Mouse (Mus musculus) midbrain, embryonic 14.5 days (tissue): ENCODE data around the gene Ppm1n. TPM values are rescaled to one million over a fixed set of nuclear protein-coding genes. Genes with fewer than 3 reads are reported as not detected.

Experiments
- ATAC-seq: fragments of 200-750 bp; cut with Nextera tagmentation; 2 replicates; pipeline ENCODE4 v1.8.0; 2017; ENCODE audit warnings: moderate number of reproducible peaks, moderate library complexity; ENCODE audit not compliant: low FRiP score, low TSS enrichment
- DNase-seq: peaks from one replicate; pipeline ENCODE4 v3.0.0-alpha.2; 2015
- H3K27ac ChIP-seq: fragments of 300-500 bp; sonication (generic); replicated peaks from 2 replicates; pipeline ENCODE4 v1.5.1; 2014; ENCODE audit warnings: mild to moderate bottlenecking, low read depth, low read length, moderate library complexity
- H3K27me3 ChIP-seq: fragments of 300-500 bp; sonication (generic); 2 replicates; pipeline ENCODE4 v1.6.1; 2014; ENCODE audit warnings: low read length, control low read depth, mixed read lengths; ENCODE audit not compliant: control insufficient read depth, insufficient read depth
- H3K36me3 ChIP-seq: fragments of 300-500 bp; sonication (generic); 2 replicates; pipeline ENCODE4 v1.6.1; 2014; ENCODE audit warnings: low read length, control low read depth; ENCODE audit not compliant: control insufficient read depth, insufficient read depth
- H3K4me1 ChIP-seq: fragments of 300-500 bp; sonication (generic); 2 replicates; pipeline ENCODE4 v1.6.1; 2014; ENCODE audit warnings: mild to moderate bottlenecking, antibody characterized with exemption, low read length, control low read depth; ENCODE audit not compliant: control insufficient read depth, insufficient read depth
- H3K4me2 ChIP-seq: fragments of 300-500 bp; sonication (generic); 2 replicates; pipeline ENCODE4 v1.6.1; 2014; ENCODE audit warnings: mild to moderate bottlenecking, low read length, moderate library complexity
- H3K4me3 ChIP-seq: fragments of 300-500 bp; sonication (generic); replicated peaks from 2 replicates; pipeline ENCODE4 v1.5.1; 2014; ENCODE audit warnings: low read depth, low read length
- H3K9ac ChIP-seq: fragments of 300-500 bp; sonication (generic); replicated peaks from 2 replicates; pipeline ENCODE4 v1.6.1; 2014; ENCODE audit warnings: mild to moderate bottlenecking, low read length, moderate library complexity
- H3K9me3 ChIP-seq: fragments of 300-500 bp; sonication (generic); 2 replicates; pipeline ENCODE4 v1.6.1; 2016; ENCODE audit warnings: low read length, control low read depth, mixed read lengths; ENCODE audit not compliant: control insufficient read depth
- WGBS: fragments of 180-500 bp; shearing (Covaris S2); extraction: QIAGEN DNeasy Blood & Tissue Kit; methylation state at CpG from one replicate; pipeline ENCODE4 v1.1.7; 2014; 5-methylcytosine and 5-hydroxymethylcytosine counted together
- polyA plus RNA-seq: library from polyadenylated mRNA; unstranded; fragments of >200 nt; fragmentation: Nextera tagmentation; extraction: Ambion mirVana; gene quantifications from 2 replicates; pipeline ENCODE4 v1.2.1, GENCODE M21; 2014

Gene Ppm1n
- polyA plus RNA-seq, 1 experiment from 2014 or later: 0.62 TPM

DNA sequence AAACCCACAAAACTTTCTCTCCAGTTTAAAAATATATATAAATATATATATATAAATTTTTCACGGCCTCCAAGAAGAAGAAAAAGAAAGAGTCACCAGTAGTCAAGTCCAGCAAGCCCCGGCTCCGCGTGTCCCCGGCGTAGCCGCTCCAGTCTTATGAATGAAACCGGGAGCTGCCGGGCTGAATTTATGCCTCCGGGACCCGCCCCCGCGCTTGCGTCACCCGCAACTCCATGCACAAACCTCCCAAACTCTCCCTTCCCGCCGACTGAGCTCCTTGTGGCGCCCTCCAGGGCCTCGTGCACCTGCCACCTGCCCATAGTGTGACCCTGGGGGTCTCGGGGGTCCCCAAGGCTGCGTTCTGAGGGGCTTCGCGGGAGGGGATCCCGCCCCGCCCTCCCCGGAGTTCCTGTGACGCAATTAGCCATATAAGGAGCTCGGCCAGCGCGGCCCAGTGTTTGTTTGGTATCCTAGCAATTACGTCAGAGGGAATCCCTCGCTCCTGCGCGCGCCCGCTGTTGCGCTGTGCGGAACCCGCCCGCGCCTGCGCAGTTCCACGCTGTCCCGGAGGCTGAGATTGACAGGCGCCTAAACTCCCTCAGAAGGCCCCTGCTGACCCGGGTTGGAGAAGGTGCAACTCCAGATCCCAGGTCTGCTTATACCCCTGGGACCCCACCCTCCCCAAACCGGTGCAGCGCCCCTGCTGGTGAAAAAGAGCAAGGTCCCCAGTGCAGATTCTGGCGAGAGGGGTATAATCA is 30.2 kb upstream of the Ppm1n start, which contains the start of gene Fosb:
TSS of gene Fosb (minus strand) at position 168 of the 758 bp plus-strand sequence.
- Histone ChIP-seq H3K4me1 (peaks cover 19% of the 10 kb centered on the region), H3K4me2 (peak within 1 kb of the TSS; percentile 88), H3K27me3 (peaks cover 21% of the 10 kb centered on the region), H3K4me3 (peak within 1 kb of the TSS; percentile 47), H3K9me3 (no peaks in the 10 kb centered on the region), H3K36me3 (no peaks in the 10 kb centered on the region), H3K27ac (no peak within 1 kb of the TSS), H3K9ac (peak within 1 kb of the TSS; percentile 46)
- ATAC-seq (peak; percentile 88), DNase-seq (peak; percentile 99)
- under 1% methylated on average over 49 of the region's 49 CpGs for WGBS

DNA sequence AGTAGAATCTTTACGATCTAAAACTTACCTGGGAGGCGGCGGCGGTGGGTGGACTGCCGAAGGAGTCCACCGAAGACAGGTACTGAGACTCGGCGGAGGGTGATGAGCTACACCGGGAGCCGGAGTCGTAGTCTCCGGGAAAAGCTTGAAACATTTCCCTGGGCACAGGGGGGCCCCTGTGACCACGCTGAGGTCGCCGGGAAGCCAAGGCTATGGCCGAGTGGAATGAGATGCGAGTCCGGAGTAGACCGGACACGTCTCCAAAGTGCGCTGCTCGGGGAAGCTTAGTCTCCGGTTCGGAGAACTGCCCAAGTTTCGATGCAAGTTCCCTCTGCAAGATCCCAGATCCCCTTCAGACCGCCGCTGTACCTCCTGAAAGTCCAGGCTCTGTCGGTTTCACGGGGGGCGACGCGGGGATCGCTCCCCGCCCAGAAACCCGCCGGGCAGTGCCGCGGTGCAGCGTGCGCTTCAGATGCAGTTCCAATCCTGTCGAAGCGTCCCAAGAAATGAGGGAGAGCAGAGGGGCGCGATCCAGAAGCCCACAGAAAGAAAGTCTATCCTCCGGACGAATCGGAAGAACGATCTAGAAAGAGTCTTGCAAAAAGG is 29.5 kb upstream of the Ppm1n start:
- peak overlapping the region; percentile 47 for H3K4me3 ChIP-seq
- H3K27ac ChIP-seq: no peak overlapping the region
- DNase-seq: no peak
- peaks cover 19% of the 10 kb centered on the region for H3K4me1 ChIP-seq
- peak overlapping the region; percentile 88 for H3K4me2 ChIP-seq
- WGBS: under 1% methylated on average over 48 of the region's 48 CpGs
- ATAC-seq: no peak
- no peaks in the 10 kb centered on the region for H3K9me3 ChIP-seq
- no peaks in the 10 kb centered on the region for H3K36me3 ChIP-seq
- H3K9ac ChIP-seq: 0 out of 2 replicates have a peak overlapping the region, but pooled peaks have one; percentile 20
- peaks cover 28% of the 10 kb centered on the region for H3K27me3 ChIP-seq

DNA sequence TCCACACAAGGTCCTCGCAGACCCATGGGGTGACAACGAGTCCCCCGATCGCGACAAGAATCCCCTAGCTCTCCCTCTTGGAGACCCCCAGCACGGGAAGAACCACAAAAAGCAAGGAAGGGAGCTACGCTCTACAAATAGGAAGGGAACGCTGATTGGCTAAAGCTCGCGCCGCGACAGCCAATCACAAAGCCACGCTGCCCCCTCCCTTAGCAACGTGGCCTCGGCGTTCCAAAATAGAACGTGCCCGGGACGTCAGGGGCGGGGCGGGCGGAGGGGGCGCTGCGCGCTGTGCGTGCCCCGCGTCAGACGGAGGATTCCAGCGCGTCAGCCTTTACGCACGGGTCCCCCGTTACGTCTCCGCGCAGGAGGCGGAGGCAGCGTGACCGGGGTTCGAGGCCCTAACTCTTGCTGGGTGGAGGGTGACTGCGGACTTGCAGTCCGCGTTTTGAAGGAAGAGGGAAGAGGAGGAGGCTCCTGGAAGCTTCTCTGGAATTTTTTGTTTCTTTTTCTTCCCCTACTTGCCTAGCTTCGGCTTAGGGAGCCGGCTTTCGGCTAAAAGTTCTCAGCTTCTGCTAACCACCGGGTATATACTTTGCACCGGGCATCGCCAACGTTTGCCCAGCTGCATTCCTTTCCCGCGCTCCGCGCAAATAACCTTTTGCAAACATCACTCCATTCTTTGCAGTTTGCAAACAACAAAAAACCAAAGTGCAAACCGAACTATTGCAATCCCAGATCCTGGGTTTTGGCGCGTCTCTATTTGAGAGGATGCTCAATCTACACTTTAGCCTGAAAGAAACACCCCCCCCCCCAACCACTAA is 28.8 kb upstream of the Ppm1n start:
- DNase-seq (peak; percentile 97), ATAC-seq (peak; percentile 88)
- Histone ChIP-seq H3K9me3 (no peaks in the 10 kb centered on the region), H3K4me2 (peak overlapping the region; percentile 88), H3K36me3 (no peaks in the 10 kb centered on the region), H3K4me3 (peak overlapping the region; percentile 47), H3K4me1 (peaks cover 19% of the 10 kb centered on the region), H3K27ac (peak overlapping the region; percentile 52; the same call in 1 of the 2 replicates), H3K27me3 (peaks cover 35% of the 10 kb centered on the region), H3K9ac (peak overlapping the region; percentile 30; the same call in 1 of the 2 replicates)
- WGBS: under 1% methylated on average over 58 of the region's 58 CpGs

DNA sequence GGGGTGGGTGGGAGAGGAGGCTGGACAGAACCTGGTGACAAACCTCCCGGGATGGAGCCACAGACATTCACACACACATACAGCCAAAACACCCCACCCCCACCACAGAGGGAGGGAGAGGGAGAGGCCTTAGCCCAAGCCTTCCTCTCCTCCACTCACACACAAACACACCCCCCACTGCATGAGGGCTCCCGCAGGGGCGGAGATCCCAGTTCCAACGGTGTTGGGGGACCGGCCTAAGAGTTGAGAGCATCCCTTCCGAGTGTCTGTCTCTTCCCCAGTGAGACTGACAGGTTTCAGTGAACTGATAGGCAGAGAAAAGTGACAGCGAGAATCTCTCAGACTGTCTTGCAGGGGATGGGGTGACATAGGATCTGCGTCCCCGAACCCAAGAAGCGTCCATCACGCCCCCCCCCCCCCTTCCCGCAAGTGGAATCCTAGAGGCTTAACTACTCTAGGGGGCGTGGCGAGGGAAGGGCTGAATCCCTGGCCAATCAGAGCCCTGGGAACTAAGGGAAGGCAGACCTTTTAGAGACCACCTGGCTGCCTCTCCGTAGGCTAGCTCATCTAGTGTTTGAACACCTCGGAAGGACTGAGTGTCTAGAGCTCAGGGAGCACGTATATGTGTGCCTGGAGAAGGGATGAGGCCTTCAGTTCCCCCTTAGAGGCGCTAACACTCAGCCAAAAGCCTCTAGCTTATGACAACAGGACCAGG is 28.0 kb upstream of the Ppm1n start:
- Histone ChIP-seq H3K9me3 (no peaks in the 10 kb centered on the region), H3K27ac (peak overlapping the region; percentile 52; the same call in 1 of the 2 replicates), H3K27me3 (peaks cover 43% of the 10 kb centered on the region), H3K36me3 (no peaks in the 10 kb centered on the region), H3K4me2 (peak overlapping the region; percentile 88), H3K9ac (peak overlapping the region; percentile 30; the same call in 1 of the 2 replicates), H3K4me1 (peaks cover 19% of the 10 kb centered on the region), H3K4me3 (peak overlapping the region; percentile 47)
- 4% methylated on average over 18 of the region's 18 CpGs for WGBS
- peak; percentile 80 for DNase-seq
- ATAC-seq: peak; percentile 46

DNA sequence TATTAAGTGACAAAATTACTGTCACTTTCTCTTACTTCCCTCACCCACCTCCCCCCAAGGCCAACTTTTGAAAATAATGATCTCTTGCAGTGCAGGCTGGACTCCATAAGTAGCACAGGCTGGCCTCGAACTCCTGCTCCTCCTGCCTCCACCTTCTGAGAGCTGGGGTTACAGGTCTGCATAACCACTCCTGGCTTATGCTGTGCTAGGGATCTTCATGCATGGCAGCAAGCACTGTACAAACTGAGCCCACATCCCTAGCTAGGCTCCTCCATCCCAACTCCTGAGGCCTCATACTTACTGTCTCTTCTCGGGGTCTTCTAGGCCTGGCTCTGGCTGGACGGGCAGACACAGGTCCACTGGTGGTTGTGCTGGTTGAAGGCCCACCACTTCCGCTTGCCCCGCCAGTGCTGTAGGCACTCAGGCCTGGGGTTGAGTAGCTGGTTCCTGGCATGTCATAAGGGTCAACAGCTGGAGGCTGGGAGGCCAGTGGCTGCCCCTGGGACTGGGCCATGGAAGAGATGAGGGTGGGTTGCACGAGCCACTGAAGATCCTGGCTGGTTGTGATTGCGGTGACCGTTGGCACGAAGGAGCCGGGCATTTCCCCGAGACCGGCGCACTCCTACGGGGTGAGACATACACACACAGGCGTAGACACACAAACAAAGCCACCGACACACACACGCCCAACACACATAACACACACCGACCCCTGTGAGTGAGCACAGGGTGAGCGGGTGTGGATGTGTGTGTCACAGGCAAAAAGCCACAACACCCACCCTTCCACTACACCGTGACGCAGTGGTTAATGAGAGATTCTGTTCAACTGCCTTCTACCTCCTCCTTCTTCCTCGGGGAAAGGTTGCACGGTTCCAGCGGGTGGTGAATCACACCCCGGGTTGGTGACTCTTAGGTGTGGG is 27.2 kb upstream of the Ppm1n start:
- Histone ChIP-seq H3K4me1 (peaks cover 19% of the 10 kb centered on the region), H3K36me3 (no peaks in the 10 kb centered on the region), H3K4me2 (peak overlapping the region; percentile 88), H3K9me3 (no peaks in the 10 kb centered on the region), H3K4me3 (no peak overlapping the region), H3K9ac (no peak overlapping the region), H3K27ac (no peak overlapping the region), H3K27me3 (peaks cover 51% of the 10 kb centered on the region)
- ATAC-seq (no peak), DNase-seq (no peak)
- 70% methylated on average over 25 of the region's 25 CpGs for WGBS

DNA sequence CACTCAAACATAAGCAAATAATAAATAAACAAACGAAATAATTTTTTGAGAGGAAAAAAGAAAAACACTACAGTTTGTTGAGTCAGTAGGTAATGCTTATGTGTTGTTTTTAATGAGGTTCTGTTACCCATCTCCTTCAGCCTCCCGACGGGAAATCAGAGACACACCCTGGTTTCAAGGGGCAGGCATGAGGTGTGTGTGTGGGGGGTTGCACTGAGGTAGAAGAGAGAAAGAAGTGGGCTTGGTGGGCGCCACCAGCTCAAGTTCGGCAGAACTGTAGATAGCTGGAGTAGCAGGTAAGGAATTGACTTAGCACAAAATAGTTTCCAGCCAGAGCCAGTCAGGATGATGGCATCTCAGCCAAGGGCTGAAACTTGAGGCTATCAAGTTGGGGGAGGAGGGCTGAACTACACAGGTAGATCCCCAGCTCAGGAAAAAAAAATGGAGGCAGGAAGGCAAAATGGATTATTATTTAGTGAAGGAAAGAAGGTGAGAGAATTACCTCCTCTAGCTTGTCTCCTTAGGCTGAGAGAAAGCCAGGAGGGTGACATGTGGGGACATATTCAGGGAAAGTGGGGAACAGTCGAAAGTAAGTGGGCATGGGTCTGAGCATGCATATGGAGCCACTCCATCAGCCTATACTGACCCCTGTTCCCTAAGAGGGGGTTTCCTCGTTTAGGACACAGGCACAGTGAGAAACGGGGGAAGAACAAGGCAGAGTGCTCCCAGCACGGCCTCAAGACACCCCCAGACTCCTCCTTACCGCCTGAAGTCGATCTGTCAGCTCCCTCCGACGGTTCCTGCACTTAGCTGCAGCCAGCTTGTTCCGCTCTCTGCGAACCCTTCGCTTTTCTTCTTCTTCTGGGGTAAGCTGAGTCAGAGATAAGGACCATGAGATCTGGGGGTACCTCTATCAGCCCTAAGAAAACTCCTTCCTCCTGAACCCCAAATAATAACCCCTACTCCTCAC is 26.2 kb upstream of the Ppm1n start:
- DNase-seq (no peak), ATAC-seq (no peak)
- Histone ChIP-seq H3K36me3 (no peaks in the 10 kb centered on the region), H3K4me2 (no peak overlapping the region), H3K9me3 (no peaks in the 10 kb centered on the region), H3K4me3 (no peak overlapping the region), H3K9ac (no peak overlapping the region), H3K4me1 (peaks cover 25% of the 10 kb centered on the region), H3K27ac (no peak overlapping the region), H3K27me3 (peaks cover 54% of the 10 kb centered on the region)
- WGBS: 54% methylated on average over 16 of the region's 16 CpGs

DNA sequence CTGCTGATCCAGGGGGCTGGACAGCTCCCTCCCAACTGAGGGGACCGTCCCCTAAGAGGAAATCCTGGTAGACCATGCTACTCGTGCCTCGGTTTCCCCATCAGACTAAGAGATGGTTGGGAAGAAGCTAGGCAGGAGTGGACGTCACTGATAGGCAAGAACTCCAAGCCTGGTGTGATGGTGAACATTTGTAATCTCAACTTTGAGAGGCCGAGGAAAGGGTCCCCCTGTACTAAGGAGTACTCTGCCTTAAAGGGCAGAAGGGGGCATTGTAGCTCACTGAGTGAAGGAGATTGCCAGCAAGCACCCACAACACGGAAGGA is 25.5 kb upstream of the Ppm1n start:
- H3K4me1 ChIP-seq: peaks cover 23% of the 10 kb centered on the region
- H3K4me3 ChIP-seq: 0 out of 2 replicates have a peak overlapping the region, but pooled peaks have one; percentile 21

More for the DNA sequence above, 25.5 kb upstream of the Ppm1n start:
- 11% methylated on average over 6 of the region's 6 CpGs for WGBS
- Histone ChIP-seq H3K9me3 (no peaks in the 10 kb centered on the region), H3K36me3 (no peaks in the 10 kb centered on the region), H3K27ac (no peak overlapping the region), H3K27me3 (peaks cover 54% of the 10 kb centered on the region), H3K4me2 (peak overlapping the region; percentile 43; the same call in 1 of the 2 replicates), H3K9ac (no peak overlapping the region)
- no peak for DNase-seq
- no peak for ATAC-seq
